ENCODE assay signal across 8 mouse cellular contexts in genomic region chr7:102222830-102223556, GRCm38 (mm10). TPM values are rescaled to one million over a fixed set of nuclear protein-coding genes. Genes with fewer than 3 reads are reported as not detected.
DNase-seq lines count a peak whose midpoint lies in the region; ATAC-seq and TF ChIP-seq lines count a peak whose summit lies in the region.

No protein-coding gene starts in this region.

- peak; percentile 72 for DNase-seq in G1E (ENCODE audit: low spot score)
- peak; percentile 68 for DNase-seq in cerebellum, adult 18-20 months
- DNase-seq in heart, postnatal 36 days, result peak; percentile 77 to 79
- peak; percentile 64 to 66 for DNase-seq in layer of hippocampus, adult 2 months (ENCODE audit: low spot score in 2 of 2)
- peak; percentile 75 for DNase-seq in lung, postnatal 14 days
- peak; percentile 80 for DNase-seq in ovary, postnatal 36 days (ENCODE audit: low spot score)
- DNase-seq in thymus, postnatal 4 days, result peak; percentile 87

- ATAC-seq in G1E (ENCODE audit: extremely low read depth, insufficient number of reproducible peaks, low FRiP score, poor library complexity, severe bottlenecking), result peak; percentile 52
- ATAC-seq in forebrain, embryonic 16.5 days, result peak; percentile 89

- TF ChIP-seq CTCF in G1E (IDR thresholded peaks at IDR 0.05; ENCODE audit: low read depth, low read length), result no peak
- no peak for TF ChIP-seq CTCF in layer of hippocampus, adult 2 months (conservative IDR thresholded peaks at IDR 0.05)

- H3K4me3 ChIP-seq in G1E (ENCODE audit: low read depth, low read length), result peak overlapping the region; percentile 77
- H3K4me3 ChIP-seq in forebrain, embryonic 16.5 days (replicated peaks; ENCODE audit: low read length), result peak overlapping the region; percentile 77
- H3K4me3 ChIP-seq in layer of hippocampus, adult 2 months, result peak overlapping the region; percentile 68

- peak overlapping the region; percentile 74 for H3K9ac ChIP-seq in forebrain, embryonic 16.5 days (replicated peaks; ENCODE audit: low read depth, low read length)

- H3K9me3 ChIP-seq in G1E (replicated peaks), result no peaks in the 10 kb centered on the region
- no peaks in the 10 kb centered on the region for H3K9me3 ChIP-seq in forebrain, embryonic 16.5 days (ENCODE audit: control insufficient read depth, low read length)

- 2% methylated on average over 31 of the region's 31 CpGs for WGBS in forebrain, embryonic 16.5 days

- peak overlapping the region; percentile 95 for H3K4me2 ChIP-seq in forebrain, embryonic 16.5 days (ENCODE audit: low read length)

- H3K27me3 ChIP-seq in G1E (ENCODE audit: insufficient read depth, low read length), result no peaks in the 10 kb centered on the region
- H3K27me3 ChIP-seq in forebrain, embryonic 16.5 days (replicated peaks; ENCODE audit: control insufficient read depth, insufficient read depth, low read length), result no peaks in the 10 kb centered on the region

- H3K4me1 ChIP-seq in G1E (ENCODE audit: insufficient read depth, low read depth, low read length), result peaks cover 22% of the 10 kb centered on the region
- H3K4me1 ChIP-seq in forebrain, embryonic 16.5 days (replicated peaks; ENCODE audit: control insufficient read depth, insufficient read depth, low read length), result peaks cover 11% of the 10 kb centered on the region

- peaks cover 27% of the 10 kb centered on the region for H3K36me3 ChIP-seq in G1E (replicated peaks)
- no peaks in the 10 kb centered on the region for H3K36me3 ChIP-seq in forebrain, embryonic 16.5 days (ENCODE audit: control insufficient read depth, insufficient read depth)

- 0 out of 2 replicates have a peak overlapping the region, but pooled peaks have one; percentile 30 for H3K27ac ChIP-seq in forebrain, embryonic 16.5 days (ENCODE audit: low read length)
- peak overlapping the region; percentile 89 for H3K27ac ChIP-seq in layer of hippocampus, adult 2 months

- intact Hi-C loops in heart, postnatal 36 days (cut with DNase I), result loop anchor here (2.0 kb wide), 2 partner anchors 28 to 30 kb away; no protein-coding TSS in a partner anchor

RNA-seq across cellular contexts. Expression of gene Pgap2, which starts 13.0 kb away (rescaled TPM):
- 60.1 and 61.9 TPM in 2 replicates for total RNA-seq in G1E (2014; fragmentation: Nextera tagmentation)
- 24.1 and 27.8 TPM in 2 replicates for total RNA-seq in G1E (2017)
- 18.0 and 19.1 TPM in 2 replicates for polyA plus RNA-seq in G1E (2012)
- 51.7 and 55.8 TPM in 2 replicates for polyA plus RNA-seq in forebrain, embryonic 16.5 days (2015; fragmentation: Nextera tagmentation; extraction: Ambion mirVana)
- 10 to 100 TPM; 67.3 to 73.6 TPM for total RNA-seq in heart, postnatal 36 days (2021)
- 10 to 100 TPM; 24.3 to 30.6 TPM for total RNA-seq in layer of hippocampus, adult 2 months (2021)

RNA-seq across cellular contexts. Expression of gene Nup98, which starts 13.0 kb away (rescaled TPM):
- total RNA-seq in G1E (2014; fragmentation: Nextera tagmentation) (172 and 179 TPM in 2 replicates), G1E (2017) (54.4 and 60.5 TPM in 2 replicates)
- polyA plus RNA-seq in G1E (2012), result 8.4 and 11.3 TPM in 2 replicates
- polyA plus RNA-seq in forebrain, embryonic 16.5 days (2015; fragmentation: Nextera tagmentation; extraction: Ambion mirVana), result 25.7 and 27.6 TPM in 2 replicates
- 10 to 100 TPM; 31.0 to 31.8 TPM for total RNA-seq in heart, postnatal 36 days (2021)
- 10 to 100 TPM; 40.7 to 45.0 TPM for total RNA-seq in layer of hippocampus, adult 2 months (2021)

RNA-seq across cellular contexts. Expression of gene Rhog, which starts 32.9 kb away (rescaled TPM):
- total RNA-seq in G1E (2014; fragmentation: Nextera tagmentation), result 240 and 241 TPM in 2 replicates
- total RNA-seq in G1E (2017), result 50.4 and 68.5 TPM in 2 replicates
- 121 and 212 TPM in 2 replicates for polyA plus RNA-seq in G1E (2012)
- polyA plus RNA-seq in forebrain, embryonic 16.5 days (2015; fragmentation: Nextera tagmentation; extraction: Ambion mirVana), result 15.4 and 19.5 TPM in 2 replicates
- total RNA-seq in heart, postnatal 36 days (2021), result 10 to 100 TPM; 24.7 to 35.3 TPM
- total RNA-seq in layer of hippocampus, adult 2 months (2021), result 10 to 100 TPM; 23.4 to 23.9 TPM

RNA-seq across cellular contexts. Expression of gene Stim1, which starts 44.6 kb away (rescaled TPM):
- total RNA-seq in G1E (2014; fragmentation: Nextera tagmentation), result 25.8 and 27.3 TPM in 2 replicates
- total RNA-seq in G1E (2017), result 24.2 and 25.1 TPM in 2 replicates
- 20.2 and 35.8 TPM in 2 replicates for polyA plus RNA-seq in G1E (2012)
- polyA plus RNA-seq in forebrain, embryonic 16.5 days (2015; fragmentation: Nextera tagmentation; extraction: Ambion mirVana), result 10.3 and 12.1 TPM in 2 replicates
- 10 to 100 TPM; 21.8 to 29.7 TPM for total RNA-seq in heart, postnatal 36 days (2021)
- total RNA-seq in layer of hippocampus, adult 2 months (2021), result 10 to 100 TPM; 61.3 to 66.8 TPM

Comparison
In these comparisons a context has a peak if more than half of its experiments do, and no peak if none do; other contexts are left out.
1. Peak in every context shown above with its lines: DNase-seq, ATAC-seq, H3K4me3 ChIP-seq and H3K27ac ChIP-seq.